Mouse (Mus musculus) C2C12 (cell line): ENCODE data around the gene Pla2g12b.

Source experiments
- CTCF ChIP-seq: IDR thresholded peaks from one replicate; pipeline ENCODE4 v1.5.1; 2011; ENCODE audit not compliant: control insufficient read depth, insufficient read depth, insufficient read length
- FOSL1 ChIP-seq: IDR thresholded peaks from one replicate; pipeline ENCODE4 v1.8.0; 2011; ENCODE audit warnings: mild to moderate bottlenecking, low read length; ENCODE audit not compliant: poor library complexity, insufficient read depth, severe bottlenecking
- MYOD1 ChIP-seq: IDR thresholded peaks from one replicate; pipeline ENCODE4 v1.6.1; 2011; ENCODE audit warnings: low read depth; ENCODE audit not compliant: control insufficient read depth, insufficient read length
- MYOG ChIP-seq: IDR thresholded peaks from one replicate; pipeline ENCODE4 v1.6.1; 2011; ENCODE audit not compliant: control insufficient read depth, insufficient read length; ENCODE audit errors: extremely low read depth
- USF1 ChIP-seq: IDR thresholded peaks from one replicate; pipeline ENCODE4 v1.6.1; 2011; ENCODE audit warnings: low read depth, mild to moderate bottlenecking, control low read depth, moderate library complexity

DNA sequence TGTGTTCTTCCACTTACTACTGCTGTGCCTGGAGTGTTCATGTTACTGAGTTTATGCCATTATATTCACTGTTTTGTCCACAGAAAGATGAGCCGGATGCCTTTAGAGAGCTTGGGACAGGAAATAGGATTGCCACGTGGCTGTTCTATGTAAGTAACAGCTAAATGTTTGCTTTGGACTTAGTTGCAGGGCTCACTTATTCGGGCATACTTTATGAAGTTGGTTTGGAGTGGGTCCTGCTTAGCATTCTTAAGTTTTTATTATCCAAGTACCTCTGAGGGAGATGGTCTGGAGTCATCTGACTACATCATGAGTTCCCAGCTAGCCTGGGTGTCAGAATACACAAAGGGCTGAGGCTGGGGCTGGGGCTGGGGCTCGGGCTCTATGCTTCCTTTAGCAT is 36.3 kb upstream of the Pla2g12b start:
- no peak for TF ChIP-seq USF1
- no peak for TF ChIP-seq CTCF
- TF ChIP-seq MYOD1: no peak
- TF ChIP-seq FOSL1: no peak
- TF ChIP-seq MYOG: no peak
